Mouse (Mus musculus): ENCODE measurements around the gene Gm19426.

GRCm38 (mm10) chr2:84756245-84756644 is 12.8 kb upstream of the Gm19426 start:
- TF ChIP-seq CTCF (conservative IDR thresholded peaks at IDR 0.05 in 1 of 2, IDR thresholded peaks at IDR 0.05 in 1 of 2; ENCODE audit: low read depth in 2 of 2, low read length in 2 of 2) = no peak
- TF ChIP-seq GABPA (IDR thresholded peaks at IDR 0.05; ENCODE audit: insufficient replicate concordance, low read depth, low read length) = no peak
- no peak for TF ChIP-seq EP300 (IDR thresholded peaks at IDR 0.05; ENCODE audit: low read length)
